Mouse (Mus musculus): ENCODE measurements at regions not wholly inside any gene's neighbourhood (a gene's known extent, or its start where the extent isn't known, plus 50 kb on each side); places are given as distances from the start of the nearest gene placed in this dataset.

DNA sequence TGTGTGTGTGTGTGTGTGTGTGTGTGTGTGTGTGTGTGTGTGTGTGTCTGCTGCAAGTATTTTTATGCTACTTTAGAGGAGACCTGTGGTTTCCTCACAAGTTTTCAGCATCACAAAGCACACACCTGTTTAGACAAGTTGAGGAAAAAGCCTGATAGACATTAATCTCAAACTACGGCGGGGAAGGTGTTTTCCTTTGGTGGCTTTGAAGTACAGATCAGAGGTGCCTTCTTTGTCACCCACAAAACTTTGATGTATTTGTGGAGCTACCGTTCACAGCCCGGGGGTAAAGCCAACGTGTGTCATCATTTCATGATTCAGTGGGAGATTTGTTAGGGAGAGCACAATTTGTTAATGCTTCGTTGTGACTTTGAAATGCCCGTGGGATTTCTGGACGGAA is 62.4 kb upstream of the Rasl11b start:
- TF ChIP-seq CTCF (IDR thresholded peaks at IDR 0.05; ENCODE audit: low read depth) (no peak), EP300 (IDR thresholded peaks at IDR 0.05; ENCODE audit: low read depth) (no peak)

All from heart, postnatal 0 days (tissue).